Mouse (Mus musculus): ENCODE measurements around the gene Olfr592. TPM values are rescaled to one million over a fixed set of nuclear protein-coding genes. Genes with fewer than 3 reads are reported as not detected.
"Not testable (repeated sequence)": the region's sequence is repeated elsewhere in the genome, so short reads cannot be mapped to it uniquely, and the experiment has no call there.

Olfr592 gene
- polyA plus RNA-seq (2012; ENCODE audit: insufficient read depth, insufficient read length, missing spikeins): not detected in 2 replicates

DNA sequence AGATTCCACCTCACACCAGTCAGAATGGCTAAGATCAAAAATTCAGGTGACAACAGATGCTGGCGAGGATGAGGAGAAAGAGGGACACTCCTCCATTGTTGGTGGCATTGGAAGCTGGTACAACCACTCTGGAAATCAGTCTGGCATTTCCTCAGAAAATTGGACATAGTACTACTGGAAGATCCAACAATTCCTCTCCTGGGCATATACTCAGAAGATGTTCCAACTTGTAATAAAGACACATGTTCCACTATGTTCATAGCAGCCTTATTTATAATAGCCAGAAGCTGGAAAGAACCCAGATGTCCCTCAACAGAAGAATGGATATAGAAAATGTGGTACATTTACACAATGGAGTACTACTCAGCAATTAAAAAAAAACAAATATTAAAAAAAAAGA, at the start of gene Olfr592:
Olfr592 (plus strand) TSS at position 301 of the 400 bp plus-strand sequence.
- H3K27ac ChIP-seq (replicated peaks; ENCODE audit: low read depth, low read length); H3K4me3 ChIP-seq (ENCODE audit: insufficient read depth, low read depth, low read length); H3K4me1 ChIP-seq (ENCODE audit: control insufficient read depth, insufficient read depth, insufficient read length, low read length): not testable (repeated sequence)

DNA sequence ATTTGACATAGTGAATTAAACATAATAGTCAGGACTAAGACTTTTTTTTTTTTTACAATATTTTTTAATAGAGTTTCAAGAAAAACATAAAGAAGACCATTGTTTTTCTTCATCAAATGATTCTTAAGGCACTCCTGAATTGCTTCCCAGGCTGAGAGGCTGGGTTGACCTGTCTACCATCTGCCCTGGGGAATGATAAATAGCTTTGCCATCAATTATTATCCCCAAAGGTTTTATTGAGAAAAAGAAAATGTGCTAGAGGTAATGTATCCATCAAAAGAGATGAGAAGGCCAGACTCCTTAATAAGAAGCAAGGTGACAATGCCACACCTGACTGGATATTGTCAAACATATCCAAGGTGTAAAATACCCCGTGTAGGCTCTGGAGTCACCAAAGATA, 44.0 kb upstream of the Olfr592 start, which contains the start of gene Olfr588-ps1:
Olfr588-ps1 (plus strand) TSS at position 301 of the 400 bp plus-strand sequence.
- H3K27ac ChIP-seq (replicated peaks; ENCODE audit: low read depth, low read length): no peak within 1 kb of the TSS
- H3K4me3 ChIP-seq (ENCODE audit: insufficient read depth, low read depth, low read length): no peak within 1 kb of the TSS
- no peaks in the 10 kb centered on the region for H3K4me1 ChIP-seq (ENCODE audit: control insufficient read depth, insufficient read depth, insufficient read length, low read length)

DNA sequence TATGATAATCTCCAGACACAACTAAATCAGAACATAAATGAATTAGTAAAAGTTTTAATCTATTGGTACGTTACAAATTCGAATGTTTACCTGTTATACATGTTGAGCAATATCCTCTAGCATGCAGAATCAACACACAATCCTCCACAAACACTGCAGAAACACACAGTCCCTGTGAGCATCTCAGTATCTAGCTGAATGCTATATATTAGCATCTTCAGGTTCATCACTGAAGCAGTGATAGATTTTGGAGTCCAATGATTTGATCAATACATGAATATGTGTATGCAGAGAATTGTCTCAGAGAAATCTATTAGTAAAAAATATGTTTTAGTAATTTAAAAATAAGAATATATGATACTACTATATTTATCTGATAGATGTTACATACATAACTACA, 28.3 kb upstream of the Olfr592 start, which contains the start of gene Olfr589:
Olfr589 (minus strand) TSS at position 101 of the 400 bp plus-strand sequence.
- Histone ChIP-seq H3K27ac (replicated peaks; ENCODE audit: low read depth, low read length) (no peak within 1 kb of the TSS), H3K4me1 (ENCODE audit: control insufficient read depth, insufficient read depth, insufficient read length, low read length) (no peaks in the 10 kb centered on the region), H3K4me3 (ENCODE audit: insufficient read depth, low read depth, low read length) (no peak within 1 kb of the TSS)

DNA sequence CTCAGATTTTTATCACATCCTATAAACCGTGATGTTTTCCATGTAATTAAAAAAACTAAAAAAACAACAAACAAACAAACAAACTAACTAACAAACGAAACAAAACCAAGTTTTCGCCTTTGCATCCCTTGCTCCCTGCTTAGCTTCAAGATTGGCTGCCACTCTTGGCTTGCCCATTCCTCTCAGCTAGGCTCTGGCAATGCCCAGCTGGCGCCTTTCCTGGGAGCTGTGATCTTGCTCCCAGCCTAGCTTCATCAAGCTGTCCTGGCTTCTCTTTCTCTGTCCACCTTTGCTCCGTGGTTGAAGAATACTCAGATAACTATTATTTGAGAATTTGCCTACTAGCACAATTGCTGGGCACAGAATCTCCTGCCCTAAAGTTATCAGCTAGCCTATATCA, 14.9 kb upstream of the Olfr592 start:
- H3K27ac ChIP-seq (replicated peaks; ENCODE audit: low read depth, low read length): no peak overlapping the region
- H3K4me1 ChIP-seq (ENCODE audit: control insufficient read depth, insufficient read depth, insufficient read length, low read length): no peaks in the 10 kb centered on the region
- H3K4me3 ChIP-seq (ENCODE audit: insufficient read depth, low read depth, low read length): no peak overlapping the region

DNA sequence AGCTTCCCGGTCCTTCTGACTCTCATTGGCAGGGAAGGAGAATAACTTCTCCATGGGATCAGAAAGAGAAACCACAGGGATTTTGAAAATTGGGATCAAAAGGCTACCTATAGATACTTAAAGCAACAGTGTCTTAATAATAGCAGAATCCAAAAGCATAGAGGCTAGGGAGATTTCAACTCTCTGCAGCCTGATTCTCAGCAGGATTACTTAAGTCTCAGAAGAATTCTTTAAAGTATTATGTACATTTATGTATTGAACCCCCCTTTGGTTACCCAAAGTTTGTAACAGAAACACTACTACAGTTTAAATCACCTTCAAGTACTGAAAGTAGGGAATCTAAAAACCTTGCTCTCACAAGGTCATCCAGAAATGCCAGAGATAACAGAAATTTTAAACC, 6.4 kb upstream of the Olfr592 start, which contains the start of gene Olfr591:
Olfr591 (minus strand) TSS at position 101 of the 400 bp plus-strand sequence.
- H3K4me3 ChIP-seq (ENCODE audit: insufficient read depth, low read depth, low read length): no peak within 1 kb of the TSS
- no peak within 1 kb of the TSS for H3K27ac ChIP-seq (replicated peaks; ENCODE audit: low read depth, low read length)
- H3K4me1 ChIP-seq (ENCODE audit: control insufficient read depth, insufficient read depth, insufficient read length, low read length): no peaks in the 10 kb centered on the region

DNA sequence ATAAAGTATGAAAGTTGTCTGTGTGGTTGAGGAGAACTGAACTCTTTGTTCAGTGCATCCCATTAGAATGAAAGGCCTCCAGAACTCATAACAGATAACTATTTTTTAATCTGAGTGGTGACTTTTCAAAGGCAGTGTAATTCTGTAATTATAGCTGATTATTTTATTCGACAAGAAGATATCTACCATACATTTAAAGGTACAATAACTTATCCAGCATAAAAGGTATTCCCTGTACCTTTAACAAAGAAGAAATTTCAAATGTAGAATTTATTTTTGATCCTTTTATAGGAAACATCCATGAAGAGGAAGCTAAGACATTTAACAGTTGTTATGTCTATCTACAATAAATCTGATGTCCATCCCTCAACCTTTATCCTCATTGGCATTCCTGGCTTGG, 27.0 kb downstream of the Olfr592 start, which contains the start of gene Olfr593:
Olfr593 (plus strand) TSS at position 301 of the 400 bp plus-strand sequence.
- no peak within 1 kb of the TSS for H3K27ac ChIP-seq (replicated peaks; ENCODE audit: low read depth, low read length)
- no peaks in the 10 kb centered on the region for H3K4me1 ChIP-seq (ENCODE audit: control insufficient read depth, insufficient read depth, insufficient read length, low read length)
- H3K4me3 ChIP-seq (ENCODE audit: insufficient read depth, low read depth, low read length): no peak within 1 kb of the TSS

DNA sequence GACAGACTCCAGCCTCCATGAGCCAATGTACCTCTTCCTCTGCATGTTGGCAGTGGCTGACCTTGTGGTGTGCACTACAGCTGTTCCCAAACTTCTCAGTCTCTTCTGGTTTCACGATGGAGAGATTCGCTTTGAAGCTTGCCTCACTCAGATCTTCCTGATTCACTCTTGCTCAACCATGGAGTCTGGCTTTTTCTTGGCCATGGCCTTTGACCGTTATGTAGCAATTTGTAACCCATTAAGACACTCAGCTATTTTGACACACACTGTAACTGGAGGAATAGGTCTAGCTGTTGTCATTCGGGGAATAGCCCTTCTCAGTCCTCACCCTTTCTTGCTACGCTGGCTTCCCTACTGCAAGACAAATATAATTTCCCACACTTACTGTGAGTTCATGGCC, 27.4 kb downstream of the Olfr592 start:
- H3K4me1 ChIP-seq (ENCODE audit: control insufficient read depth, insufficient read depth, insufficient read length, low read length); H3K4me3 ChIP-seq (ENCODE audit: insufficient read depth, low read depth, low read length); H3K27ac ChIP-seq (replicated peaks; ENCODE audit: low read depth, low read length): not testable (repeated sequence)

DNA sequence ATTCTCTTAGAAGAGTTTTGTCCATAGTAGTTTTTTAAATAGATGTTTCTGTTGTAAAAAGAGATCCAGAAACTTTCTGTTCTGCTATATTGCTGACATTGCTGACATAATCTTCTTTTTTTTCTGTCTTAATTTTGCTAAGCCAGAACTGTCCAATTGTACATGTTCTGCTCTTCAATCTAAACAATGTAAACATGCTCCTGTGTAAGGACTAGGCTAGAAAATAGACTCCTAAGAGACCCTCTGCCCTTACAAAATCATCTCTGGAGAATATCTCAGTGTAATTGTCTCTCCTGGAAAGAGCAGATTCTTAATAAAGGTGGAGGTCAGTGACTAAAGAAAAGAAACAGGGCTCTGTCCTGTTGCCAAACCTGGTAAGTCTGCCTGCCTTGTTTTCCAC, 32.1 kb downstream of the Olfr592 start, which contains the start of gene Olfr594:
Olfr594 (plus strand) TSS at position 301 of the 400 bp plus-strand sequence.
- Histone ChIP-seq H3K4me1 (ENCODE audit: control insufficient read depth, insufficient read depth, insufficient read length, low read length) (no peaks in the 10 kb centered on the region), H3K4me3 (ENCODE audit: insufficient read depth, low read depth, low read length) (no peak within 1 kb of the TSS), H3K27ac (replicated peaks; ENCODE audit: low read depth, low read length) (no peak within 1 kb of the TSS)

Other genes with a start within 250 kb of the Olfr592 start
- gene Olfr573-ps1, start 242.2 kb upstream of the Olfr592 start, polyA plus RNA-seq (2012; ENCODE audit: insufficient read depth, insufficient read length, missing spikeins): not detected in 2 replicates
- not detected in 2 replicates for gene Olfr574, start 236.3 kb upstream of the Olfr592 start, polyA plus RNA-seq (2012; ENCODE audit: insufficient read depth, insufficient read length, missing spikeins)
- gene Olfr575, start 226.0 kb upstream of the Olfr592 start, polyA plus RNA-seq (2012; ENCODE audit: insufficient read depth, insufficient read length, missing spikeins): not detected in 2 replicates
- not detected in 2 replicates for gene Olfr576, start 222.1 kb upstream of the Olfr592 start, polyA plus RNA-seq (2012; ENCODE audit: insufficient read depth, insufficient read length, missing spikeins)
- gene Olfr577, start 208.9 kb upstream of the Olfr592 start, polyA plus RNA-seq (2012; ENCODE audit: insufficient read depth, insufficient read length, missing spikeins): not detected in 2 replicates
- gene Olfr578, start 195.5 kb upstream of the Olfr592 start, polyA plus RNA-seq (2012; ENCODE audit: insufficient read depth, insufficient read length, missing spikeins): not detected in 2 replicates
- not detected in 2 replicates for gene Olfr582, start 146.8 kb upstream of the Olfr592 start, polyA plus RNA-seq (2012; ENCODE audit: insufficient read depth, insufficient read length, missing spikeins)
- gene Olfr583, start 133.5 kb upstream of the Olfr592 start, polyA plus RNA-seq (2012; ENCODE audit: insufficient read depth, insufficient read length, missing spikeins): not detected in 2 replicates
- gene Olfr584, start 102.9 kb upstream of the Olfr592 start, polyA plus RNA-seq (2012; ENCODE audit: insufficient read depth, insufficient read length, missing spikeins): not detected in 2 replicates
- not detected in 2 replicates for gene Olfr585, start 87.1 kb upstream of the Olfr592 start, polyA plus RNA-seq (2012; ENCODE audit: insufficient read depth, insufficient read length, missing spikeins)
- gene Olfr586, start 59.2 kb upstream of the Olfr592 start, polyA plus RNA-seq (2012; ENCODE audit: insufficient read depth, insufficient read length, missing spikeins): not detected in 2 replicates
- not detected in 2 replicates for gene Olfr588-ps1, start 43.9 kb upstream of the Olfr592 start, polyA plus RNA-seq (2012; ENCODE audit: insufficient read depth, insufficient read length, missing spikeins)
- gene Olfr589, start 28.4 kb upstream of the Olfr592 start, polyA plus RNA-seq (2012; ENCODE audit: insufficient read depth, insufficient read length, missing spikeins): not detected in 2 replicates
- gene Olfr591, start 6.5 kb upstream of the Olfr592 start, polyA plus RNA-seq (2012; ENCODE audit: insufficient read depth, insufficient read length, missing spikeins): not detected in 2 replicates
- gene Olfr593, start 27.1 kb downstream of the Olfr592 start, polyA plus RNA-seq (2012; ENCODE audit: insufficient read depth, insufficient read length, missing spikeins): not detected in 2 replicates
- not detected in 2 replicates for gene Olfr594, start 32.2 kb downstream of the Olfr592 start, polyA plus RNA-seq (2012; ENCODE audit: insufficient read depth, insufficient read length, missing spikeins)
- gene Usp17ld, start 67.7 kb downstream of the Olfr592 start, polyA plus RNA-seq (2012; ENCODE audit: insufficient read depth, insufficient read length, missing spikeins): not detected in 2 replicates
- not detected in 2 replicates for gene Olfr596, start 120.8 kb downstream of the Olfr592 start, polyA plus RNA-seq (2012; ENCODE audit: insufficient read depth, insufficient read length, missing spikeins)
- gene Olfr597, start 131.5 kb downstream of the Olfr592 start, polyA plus RNA-seq (2012; ENCODE audit: insufficient read depth, insufficient read length, missing spikeins): not detected in 2 replicates
- not detected in 2 replicates for gene Olfr598, start 138.8 kb downstream of the Olfr592 start, polyA plus RNA-seq (2012; ENCODE audit: insufficient read depth, insufficient read length, missing spikeins)
- not detected in 2 replicates for gene Olfr599, start 151.1 kb downstream of the Olfr592 start, polyA plus RNA-seq (2012; ENCODE audit: insufficient read depth, insufficient read length, missing spikeins)
- gene Olfr600, start 164.9 kb downstream of the Olfr592 start, polyA plus RNA-seq (2012; ENCODE audit: insufficient read depth, insufficient read length, missing spikeins): not detected in 2 replicates
- gene Olfr601, start 177.9 kb downstream of the Olfr592 start, polyA plus RNA-seq (2012; ENCODE audit: insufficient read depth, insufficient read length, missing spikeins): not detected in 2 replicates
- not detected in 2 replicates for gene Olfr603, start 201.4 kb downstream of the Olfr592 start, polyA plus RNA-seq (2012; ENCODE audit: insufficient read depth, insufficient read length, missing spikeins)
- not detected in 2 replicates for gene Usp17lc, start 230.3 kb downstream of the Olfr592 start, polyA plus RNA-seq (2012; ENCODE audit: insufficient read depth, insufficient read length, missing spikeins)

All from brown adipose tissue, adult 24 weeks (tissue).